Mouse (Mus musculus): ENCODE data around the gene Add1. TPM values are rescaled to one million over a fixed set of nuclear protein-coding genes. Genes with fewer than 3 reads are reported as not detected.

Add1 gene
- polyA plus RNA-seq, 1 experiment from 2014 or later, result 166 TPM

GRCm38 (mm10) chr5:34661909-34662308 lies 88.4 kb downstream of the Add1 start:
- H3K4me1 ChIP-seq (ENCODE audit: control insufficient read depth, insufficient read depth, low read length), result peaks cover 7% of the 10 kb centered on the region; the same call in 1 of the 2 replicates
- no peak for DNase-seq (ENCODE audit: low spot score)
- WGBS, result 86% methylated on average over 4 of the region's 4 CpGs
- no peak overlapping the region for H3K27ac ChIP-seq (ENCODE audit: low read depth, low read length)
- H3K4me3 ChIP-seq (ENCODE audit: low read depth, low read length), result no peak overlapping the region
- no peak overlapping the region for H3K9ac ChIP-seq (ENCODE audit: low read length)
- ATAC-seq, result no peak
- H3K4me2 ChIP-seq (ENCODE audit: low read length), result no peak overlapping the region
- H3K36me3 ChIP-seq (ENCODE audit: control insufficient read depth, insufficient read depth, low read length), result 0 out of 2 replicates have a peak, but pooled peaks cover 5% of the 10 kb centered on the region
- 0 out of 2 replicates have a peak, but pooled peaks cover 3% of the 10 kb centered on the region for H3K27me3 ChIP-seq (replicated peaks; ENCODE audit: control insufficient read depth, insufficient read depth, low read length)
- no peaks in the 10 kb centered on the region for H3K9me3 ChIP-seq (replicated peaks; ENCODE audit: control insufficient read depth, low read length)

DNA sequence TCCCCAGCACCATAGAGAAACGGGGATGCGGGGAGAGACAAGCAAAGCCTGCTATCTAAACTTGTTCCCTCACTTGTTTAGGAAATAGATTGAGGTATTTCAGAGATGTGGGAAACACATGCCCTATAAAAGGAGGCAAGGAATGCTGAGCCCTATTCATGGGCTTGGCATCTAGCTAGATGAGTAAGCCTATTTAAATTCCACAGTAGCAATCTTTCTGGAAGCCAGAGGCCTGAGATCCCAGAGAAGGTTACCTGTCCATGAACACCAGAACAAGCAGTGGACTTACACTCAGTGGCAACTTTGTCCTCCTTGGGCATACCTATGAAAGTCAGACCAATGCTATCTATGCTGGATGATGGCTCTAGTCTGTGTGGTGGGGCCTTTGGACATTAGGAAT lies 89.8 kb downstream of the Add1 start:
- Histone ChIP-seq H3K9ac (ENCODE audit: low read length) (no peak overlapping the region), H3K27me3 (replicated peaks; ENCODE audit: control insufficient read depth, insufficient read depth, low read length) (0 out of 2 replicates have a peak, but pooled peaks cover 3% of the 10 kb centered on the region)
- DNase-seq (ENCODE audit: low spot score), result no peak

DNA sequence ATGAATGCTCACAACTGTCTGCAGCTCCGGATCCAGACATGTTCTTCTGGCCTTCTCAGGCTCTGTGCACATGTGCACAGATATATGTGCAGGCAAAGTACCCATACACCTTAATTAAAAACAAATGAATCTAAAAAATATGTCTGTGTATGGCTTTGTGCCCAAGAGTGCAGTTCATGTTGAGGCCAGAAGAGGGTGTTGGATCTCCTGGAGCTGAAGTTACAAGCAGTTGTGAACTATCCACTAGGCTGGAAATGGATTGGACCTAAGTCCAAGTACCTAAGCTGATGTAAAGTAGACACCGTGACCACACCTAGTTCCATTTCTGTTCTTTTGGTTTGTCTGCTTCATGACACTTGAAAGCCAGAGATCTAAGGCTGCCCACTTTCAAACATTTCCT lies 96.0 kb downstream of the Add1 start:
- ATAC-seq, result no peak
- Histone ChIP-seq H3K4me2 (ENCODE audit: low read length) (no peak overlapping the region), H3K27me3 (replicated peaks; ENCODE audit: control insufficient read depth, insufficient read depth, low read length) (no peaks in the 10 kb centered on the region), H3K36me3 (ENCODE audit: control insufficient read depth, insufficient read depth, low read length) (no peaks in the 10 kb centered on the region), H3K9me3 (replicated peaks; ENCODE audit: control insufficient read depth, low read length) (no peaks in the 10 kb centered on the region), H3K9ac (ENCODE audit: low read length) (no peak overlapping the region), H3K4me1 (ENCODE audit: control insufficient read depth, insufficient read depth, low read length) (no peaks in the 10 kb centered on the region), H3K27ac (ENCODE audit: low read depth, low read length) (no peak overlapping the region), H3K4me3 (ENCODE audit: low read depth, low read length) (no peak overlapping the region)
- no peak for DNase-seq (ENCODE audit: low spot score)
- 73% methylated on average over 2 of the region's 2 CpGs for WGBS

More for the DNA sequence above, 89.8 kb downstream of the Add1 start:
- H3K4me3 ChIP-seq (ENCODE audit: low read depth, low read length), result no peak overlapping the region
- ATAC-seq, result no peak
- WGBS, result 95% methylated on average over 2 of the region's 2 CpGs
- H3K4me2 ChIP-seq (ENCODE audit: low read length), result no peak overlapping the region
- H3K36me3 ChIP-seq (ENCODE audit: control insufficient read depth, insufficient read depth, low read length), result no peaks in the 10 kb centered on the region
- H3K27ac ChIP-seq (ENCODE audit: low read depth, low read length), result no peak overlapping the region
- H3K9me3 ChIP-seq (replicated peaks; ENCODE audit: control insufficient read depth, low read length), result no peaks in the 10 kb centered on the region
- H3K4me1 ChIP-seq (ENCODE audit: control insufficient read depth, insufficient read depth, low read length), result peaks cover 7% of the 10 kb centered on the region; the same call in 1 of the 2 replicates

DNA sequence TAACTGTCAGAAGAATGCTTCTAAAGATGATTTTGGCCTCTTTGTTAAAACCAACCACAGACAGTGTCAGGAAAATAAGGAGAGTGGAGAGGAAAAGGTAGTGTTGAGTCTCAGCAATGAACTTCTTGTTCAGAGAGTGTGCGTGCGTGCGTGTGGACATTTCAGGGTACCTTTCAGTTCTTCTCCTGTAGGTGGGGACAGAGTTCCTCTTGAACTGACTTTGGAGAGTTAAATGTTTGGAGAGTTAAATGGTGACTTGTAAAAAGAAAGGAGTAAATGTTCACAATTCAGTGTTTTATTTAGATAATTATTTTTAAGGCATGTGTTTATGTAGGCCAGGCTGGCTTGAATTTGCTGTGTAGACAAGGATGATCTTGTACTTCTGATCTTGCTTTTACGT lies 96.8 kb downstream of the Add1 start:
- no peaks in the 10 kb centered on the region for H3K4me1 ChIP-seq (ENCODE audit: control insufficient read depth, insufficient read depth, low read length)
- H3K4me3 ChIP-seq (ENCODE audit: low read depth, low read length), result no peak overlapping the region
- no peaks in the 10 kb centered on the region for H3K9me3 ChIP-seq (replicated peaks; ENCODE audit: control insufficient read depth, low read length)
- DNase-seq (ENCODE audit: low spot score) (no peak), ATAC-seq (no peak)
- WGBS, result 74% methylated on average over 4 of the region's 4 CpGs
- no peaks in the 10 kb centered on the region for H3K27me3 ChIP-seq (replicated peaks; ENCODE audit: control insufficient read depth, insufficient read depth, low read length)
- no peaks in the 10 kb centered on the region for H3K36me3 ChIP-seq (ENCODE audit: control insufficient read depth, insufficient read depth, low read length)
- no peak overlapping the region for H3K27ac ChIP-seq (ENCODE audit: low read depth, low read length)
- H3K4me2 ChIP-seq (ENCODE audit: low read length), result no peak overlapping the region
- no peak overlapping the region for H3K9ac ChIP-seq (ENCODE audit: low read length)

Small RNA genes lying within 50 kb of the gene (microRNA-seq; reads per million reads assigned to microRNA genes)
- 0.66 reads per million for gene Mir7036b

Other genes with a start within 250 kb of the Add1 start
- 162 and 165 TPM in 2 replicates for gene Rnf4, start 237.4 kb upstream of the Add1 start, polyA plus RNA-seq (2014; fragmentation: Nextera tagmentation; extraction: Ambion mirVana)
- gene Fam193a, start 203.7 kb upstream of the Add1 start, polyA plus RNA-seq (2014; fragmentation: Nextera tagmentation; extraction: Ambion mirVana), result 16.4 and 16.9 TPM in 2 replicates
- 3.6 and 4.8 TPM in 2 replicates for gene Tnip2, start 59.7 kb upstream of the Add1 start, polyA plus RNA-seq (2014; fragmentation: Nextera tagmentation; extraction: Ambion mirVana)
- gene Sh3bp2, start 47.8 kb upstream of the Add1 start, polyA plus RNA-seq (2014; fragmentation: Nextera tagmentation; extraction: Ambion mirVana), result 18.8 and 27.8 TPM in 2 replicates
- 72.8 and 84.8 TPM in 2 replicates for gene Mfsd10, start 63.5 kb downstream of the Add1 start, polyA plus RNA-seq (2014; fragmentation: Nextera tagmentation; extraction: Ambion mirVana)
- 23.5 and 24.2 TPM in 2 replicates for gene Nop14, start 86.5 kb downstream of the Add1 start, polyA plus RNA-seq (2014; fragmentation: Nextera tagmentation; extraction: Ambion mirVana)
- 1.2 TPM in 2 replicates for gene Grk4, start 86.7 kb downstream of the Add1 start, polyA plus RNA-seq (2014; fragmentation: Nextera tagmentation; extraction: Ambion mirVana)
- 7.9 and 11.6 TPM in 2 replicates for gene Htt, start 188.1 kb downstream of the Add1 start, polyA plus RNA-seq (2014; fragmentation: Nextera tagmentation; extraction: Ambion mirVana)